ENCODE assay signal across 10 mouse cellular contexts in genomic region chr6:141250984-141251383, GRCm38 (mm10). TPM values are rescaled to one million over a fixed set of nuclear protein-coding genes. Genes with fewer than 3 reads are reported as not detected.
DNase-seq lines count a peak whose midpoint lies in the region; ATAC-seq lines count a peak whose summit lies in the region.
"Had no signal": no experiment of that assay in that cellular context is flagged by ENCODE, and none has a peak within 500 bp of the region (broad histone marks: within the 10 kb centered on the region; RNA-seq: fewer than 3 reads in every experiment).

No protein-coding gene starts in this region.

- H3K36me3 ChIP-seq in heart, embryonic 10.5 days: no peaks in the 10 kb centered on the region
- H3K36me3 ChIP-seq in heart, embryonic 15.5 days: no peaks in the 10 kb centered on the region
- H3K36me3 ChIP-seq in liver, embryonic 13.5 days: no peaks in the 10 kb centered on the region

- peak overlapping the region; percentile 85 for H3K4me3 ChIP-seq in heart, embryonic 10.5 days
- peak overlapping the region; percentile 76 for H3K4me3 ChIP-seq in heart, embryonic 15.5 days
- peak overlapping the region; percentile 50 for H3K4me3 ChIP-seq in liver, embryonic 13.5 days (replicated peaks)

- intact Hi-C loops in heart, postnatal 10 days (cut with DNase I): loop anchor here (2.0 kb wide), 1 partner anchor 194 kb away; no protein-coding TSS in a partner anchor

- peak overlapping the region; percentile 84 for H3K4me2 ChIP-seq in heart, embryonic 15.5 days
- 0 out of 2 replicates have a peak overlapping the region, but pooled peaks have one; percentile 17 for H3K4me2 ChIP-seq in liver, embryonic 13.5 days

- no peak overlapping the region for H3K27ac ChIP-seq in heart, embryonic 10.5 days
- peak overlapping the region; percentile 91; the same call in 1 of the 2 replicates for H3K27ac ChIP-seq in heart, embryonic 15.5 days
- H3K27ac ChIP-seq in liver, embryonic 13.5 days: no peak overlapping the region

- WGBS in heart, embryonic 10.5 days: 37% methylated on average over 6 of the region's 6 CpGs
- WGBS in heart, embryonic 15.5 days: 31% methylated on average over 6 of the region's 6 CpGs
- WGBS in liver, embryonic 13.5 days (ENCODE audit: insufficient replicate concordance): 36% methylated on average over 6 of the region's 6 CpGs

- ATAC-seq in heart, embryonic 15.5 days (replicated peaks; ENCODE audit: insufficient number of reproducible peaks, insufficient read depth, low FRiP score, low read depth): no peak
- ATAC-seq in liver, embryonic 13.5 days (ENCODE audit: low read depth): no peak
- no peak for ATAC-seq in frontal cortex, adult (ENCODE audit: low TSS enrichment)

- H3K9me3 ChIP-seq in heart, embryonic 10.5 days: no peaks in the 10 kb centered on the region
- H3K9me3 ChIP-seq in heart, embryonic 15.5 days (replicated peaks): no peaks in the 10 kb centered on the region
- H3K9me3 ChIP-seq in liver, embryonic 13.5 days (replicated peaks): no peaks in the 10 kb centered on the region

- peaks cover 27% of the 10 kb centered on the region for H3K4me1 ChIP-seq in heart, embryonic 10.5 days
- peaks cover 18% of the 10 kb centered on the region for H3K4me1 ChIP-seq in heart, embryonic 15.5 days (replicated peaks)
- H3K4me1 ChIP-seq in liver, embryonic 13.5 days (replicated peaks): no peaks in the 10 kb centered on the region

- DNase-seq in heart, embryonic 10.5 days (ENCODE audit: low spot score): no peak
- no peak for DNase-seq in heart, postnatal 10 days
- DNase-seq in Muller cell, postnatal 12 days (ENCODE audit: inconsistent ontology term): peak; percentile 21
- DNase-seq in liver, embryonic 13.5 days: no peak
- no peak for DNase-seq in cerebellum, postnatal 14 days
- DNase-seq in gastrocnemius, postnatal 10 days: no peak
- DNase-seq: B cell, adult 2 months; kidney, adult 11 months had no signal

- peak overlapping the region; percentile 82 for H3K9ac ChIP-seq in heart, embryonic 15.5 days
- H3K9ac ChIP-seq in liver, embryonic 13.5 days: no peak overlapping the region

- H3K27me3 ChIP-seq in heart, embryonic 10.5 days (ENCODE audit: insufficient read depth, poor library complexity, severe bottlenecking): 0 out of 2 replicates have a peak, but pooled peaks cover 4% of the 10 kb centered on the region
- no peaks in the 10 kb centered on the region for H3K27me3 ChIP-seq in heart, embryonic 15.5 days
- H3K27me3 ChIP-seq in liver, embryonic 13.5 days: peaks cover 31% of the 10 kb centered on the region

RNA-seq across cellular contexts. Expression of gene Pde3a, which starts 1.9 kb away (rescaled TPM):
- 7.3 and 7.5 TPM in 2 replicates for polyA plus RNA-seq in heart, embryonic 10.5 days (2016; fragmentation: Nextera tagmentation; extraction: Ambion mirVana)
- total RNA-seq in heart, postnatal 10 days (2021): 10 to 100 TPM; 69.9 to 71.6 TPM
- 11.2 and 13.0 TPM in 2 replicates for polyA plus RNA-seq in heart, embryonic 15.5 days (2015; fragmentation: Nextera tagmentation; extraction: Ambion mirVana)
- 1.2 and 1.3 TPM in 2 replicates for polyA plus RNA-seq in liver, embryonic 13.5 days (2015; fragmentation: Nextera tagmentation; extraction: Ambion mirVana)
- 1 to 10 TPM; 7.0 to 8.1 TPM for total RNA-seq in gastrocnemius, postnatal 10 days (2021)
